Mouse (Mus musculus): Measurements from ENCODE around the gene Rpl35.

Gene Rpl35

GRCm38 (mm10) chr2:38997386-38998374, 7.7 kb downstream of the Rpl35 start, which contains the start of gene Wdr38:
Gene Wdr38 (plus strand): TSS chr2:38997476.
- peak; percentile 92 for DNase-seq (ENCODE audit: extremely low spot score, low spot score)

GRCm38 (mm10) chr2:38992452-38992851, 13.0 kb downstream of the Rpl35 start:
- DNase-seq (ENCODE audit: extremely low spot score, low spot score), result no peak

DNA sequence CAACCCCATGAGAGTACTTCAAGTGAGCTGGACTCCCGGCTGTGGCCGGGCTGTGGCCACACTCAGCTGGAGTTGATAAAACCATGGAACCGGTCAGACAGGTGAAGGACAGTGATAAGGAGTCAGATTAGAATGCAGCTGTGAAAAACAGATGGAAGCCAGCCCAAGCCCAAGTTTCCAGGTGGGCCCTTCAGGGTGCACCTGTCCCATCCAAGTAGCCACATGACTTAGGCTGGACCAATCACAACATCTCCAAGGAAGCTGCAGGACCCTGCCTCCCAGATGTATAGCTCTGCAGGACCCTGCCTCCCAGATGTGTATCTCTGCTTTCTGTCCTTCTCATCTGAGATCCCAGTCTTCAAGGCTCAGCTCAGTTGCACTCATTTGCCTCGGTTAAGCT, 13.4 kb downstream of the Rpl35 start:
- DNase-seq (ENCODE audit: extremely low spot score, low spot score), result no peak

GRCm38 (mm10) chr2:38988929-38989328, 16.5 kb downstream of the Rpl35 start:
- no peak for DNase-seq (ENCODE audit: extremely low spot score, low spot score)

GRCm38 (mm10) chr2:38987803-38988510, 17.5 kb downstream of the Rpl35 start:
- DNase-seq (ENCODE audit: extremely low spot score, low spot score), result no peak

GRCm38 (mm10) chr2:38987371-38987770, 18.1 kb downstream of the Rpl35 start:
- no peak for DNase-seq (ENCODE audit: extremely low spot score, low spot score)

DNA sequence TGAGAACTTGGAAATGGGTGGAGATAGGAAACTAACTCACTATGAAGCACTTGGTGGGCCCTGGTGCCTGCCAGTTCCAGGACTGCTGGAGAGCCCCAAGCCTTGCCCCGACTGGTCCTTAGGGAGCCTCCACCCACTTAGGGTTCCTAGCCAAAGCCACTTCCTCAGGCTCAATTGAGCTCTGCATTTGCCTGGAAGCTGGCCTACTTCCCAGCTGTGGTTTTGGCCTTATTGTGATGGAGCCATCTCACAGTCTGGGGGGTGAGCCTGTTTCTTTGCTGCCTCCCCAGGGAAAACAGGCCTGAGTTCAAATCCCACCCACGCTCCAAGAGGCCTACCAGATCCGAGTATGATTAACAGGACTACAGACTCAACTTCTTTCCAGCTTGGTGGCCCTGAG, 18.8 kb downstream of the Rpl35 start:
- no peak for DNase-seq (ENCODE audit: extremely low spot score, low spot score)

- no peak for DNase-seq (ENCODE audit: extremely low spot score, low spot score)
These were observed 22.0 kb downstream of the Rpl35 start for GRCm38 (mm10) chr2:38983456-38983855.

GRCm38 (mm10) chr2:38977837-38978236, 27.6 kb downstream of the Rpl35 start:
- DNase-seq (ENCODE audit: extremely low spot score, low spot score), result no peak

DNA sequence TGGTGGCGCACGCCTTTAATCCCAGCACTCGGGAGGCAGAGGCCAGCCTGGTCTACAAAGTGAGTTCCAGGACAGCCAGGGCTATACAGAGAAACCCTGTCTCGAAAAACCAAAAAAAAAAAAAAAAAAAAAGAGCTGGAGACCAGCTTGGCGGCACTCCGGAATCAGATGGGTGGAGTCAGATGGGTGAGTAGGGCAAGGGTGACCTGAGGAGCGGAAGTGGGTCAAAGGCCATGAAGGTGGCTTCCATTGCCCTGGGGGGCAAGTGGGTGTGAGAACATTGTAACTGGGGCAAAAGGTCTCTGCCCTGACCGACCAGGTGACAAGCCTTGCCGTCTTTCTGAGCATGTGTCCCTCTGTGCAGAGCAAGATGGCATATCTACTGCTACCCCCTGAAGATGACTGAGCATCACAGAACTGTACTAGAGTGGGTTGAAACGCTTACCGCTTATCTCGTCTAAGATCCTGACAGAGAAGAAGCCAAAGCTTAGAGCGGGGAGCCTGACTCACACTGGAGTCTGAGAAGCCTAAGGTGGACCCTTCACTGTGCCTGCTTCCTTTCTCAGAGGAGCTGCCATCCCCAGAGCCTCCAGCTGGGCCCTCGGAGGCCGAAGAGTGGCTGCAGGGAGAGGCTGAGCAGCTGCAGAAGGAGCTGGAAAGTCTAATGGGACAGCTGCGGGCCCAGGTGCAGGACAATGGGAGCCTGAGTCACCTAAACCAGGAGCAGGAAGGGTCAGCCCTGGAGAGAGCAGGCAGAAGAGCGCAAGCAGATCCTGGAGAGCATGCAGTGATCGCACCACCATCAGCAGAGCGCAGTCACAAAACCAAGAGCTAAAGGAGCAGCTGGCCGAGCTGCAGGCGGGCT, 29.3 kb downstream of the Rpl35 start:
- DNase-seq (ENCODE audit: extremely low spot score, low spot score), result no peak

DNA sequence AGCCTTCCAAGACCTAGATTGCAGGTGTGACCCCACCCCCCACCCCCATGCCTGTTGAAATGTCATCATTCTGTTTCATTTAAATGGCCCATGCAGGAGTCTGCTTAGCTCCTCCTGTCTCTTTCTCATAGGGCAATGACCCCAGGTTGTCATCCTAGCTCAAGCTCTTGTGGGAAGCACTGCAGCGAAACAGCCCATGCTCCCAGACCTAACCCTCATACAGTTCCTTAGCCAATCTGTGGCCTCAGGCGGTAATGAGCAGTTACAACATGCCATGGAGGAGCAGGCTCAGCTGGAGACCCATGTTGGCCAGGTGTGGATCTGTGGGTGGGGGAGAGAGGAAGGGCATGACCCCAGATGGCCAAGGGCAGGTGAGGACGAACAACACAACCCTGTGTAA, 30.2 kb downstream of the Rpl35 start:
- no peak for DNase-seq (ENCODE audit: extremely low spot score, low spot score)

DNA sequence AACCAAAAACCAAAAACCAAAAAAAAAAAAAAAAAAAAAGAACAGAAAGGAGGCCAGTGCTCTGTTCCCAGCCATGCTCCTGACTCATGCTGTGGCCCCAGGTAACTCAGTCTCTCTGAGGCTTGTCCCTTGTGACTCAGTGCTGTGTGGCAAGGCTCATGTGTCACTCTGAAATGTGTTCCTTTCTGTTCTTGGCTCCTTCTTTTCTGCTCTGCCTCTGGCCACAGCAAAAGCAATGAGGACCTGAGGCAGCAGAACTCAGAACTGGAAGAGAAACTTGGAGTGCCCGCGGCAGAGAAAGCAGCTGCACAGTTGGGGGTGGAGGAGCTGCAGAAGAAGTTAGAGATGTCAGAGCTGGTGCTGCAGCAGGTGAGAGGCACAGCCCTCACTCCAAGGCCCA, 31.3 kb downstream of the Rpl35 start:
- no peak for DNase-seq (ENCODE audit: extremely low spot score, low spot score)

DNA sequence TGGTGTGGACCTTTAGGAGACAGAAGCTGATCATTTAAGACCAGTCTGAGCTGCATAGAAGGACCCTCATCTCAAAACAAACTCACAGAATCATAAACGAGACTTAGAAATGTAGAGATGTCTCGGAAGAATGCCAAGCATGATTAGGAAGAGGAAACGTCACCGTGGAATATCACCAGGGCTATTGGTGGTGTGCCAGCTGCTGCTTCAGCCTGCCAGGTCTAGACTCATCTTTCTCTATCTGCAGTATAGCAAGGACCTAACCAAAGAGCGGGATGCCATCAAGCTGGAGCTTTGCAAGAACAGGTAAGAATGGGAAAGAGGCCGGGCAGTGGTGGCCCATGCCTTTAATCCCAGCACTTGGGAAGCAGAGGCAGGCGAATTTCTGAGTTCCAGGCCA, 31.7 kb downstream of the Rpl35 start:
- no peak for DNase-seq (ENCODE audit: extremely low spot score, low spot score)

DNA sequence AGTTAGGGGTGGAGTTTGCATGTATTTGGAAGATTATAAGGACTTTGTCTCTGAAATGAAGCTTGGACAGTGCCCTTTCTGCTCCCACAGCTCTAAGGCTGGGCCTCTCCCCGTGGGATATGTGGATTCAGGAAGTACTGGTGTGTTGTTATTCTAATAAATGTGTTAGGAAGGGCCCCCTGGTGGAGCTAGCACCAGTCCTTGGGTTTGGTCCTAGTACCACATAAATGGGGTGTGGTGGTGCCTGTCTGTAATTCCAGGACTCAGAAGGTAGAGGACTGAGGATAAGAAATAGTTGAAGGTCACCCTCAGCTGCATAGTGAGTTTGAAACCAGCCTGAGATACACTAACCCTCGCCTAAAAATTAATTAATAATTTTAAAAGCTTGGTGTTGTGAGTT, 32.2 kb downstream of the Rpl35 start:
- no peak for DNase-seq (ENCODE audit: extremely low spot score, low spot score)

DNA sequence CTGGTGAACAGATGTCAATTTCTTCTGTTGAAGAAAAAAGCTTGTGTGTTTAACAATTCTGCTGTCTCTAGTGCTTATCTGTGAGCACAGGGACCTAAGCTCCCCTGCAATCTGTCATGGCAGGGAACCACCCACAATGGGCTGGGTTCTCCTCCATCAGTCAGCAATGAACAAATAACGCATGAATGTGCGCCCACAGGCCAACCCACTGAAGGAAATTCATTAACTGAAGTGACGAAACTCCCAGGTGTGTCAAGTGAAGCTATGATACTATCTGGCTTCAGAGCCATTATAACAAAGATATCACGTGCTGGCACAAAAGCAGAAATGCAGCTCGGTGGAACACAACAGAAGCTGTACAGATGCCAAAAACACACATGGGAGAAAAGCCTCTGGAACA, 35.4 kb downstream of the Rpl35 start:
- DNase-seq (ENCODE audit: extremely low spot score, low spot score), result no peak

DNA sequence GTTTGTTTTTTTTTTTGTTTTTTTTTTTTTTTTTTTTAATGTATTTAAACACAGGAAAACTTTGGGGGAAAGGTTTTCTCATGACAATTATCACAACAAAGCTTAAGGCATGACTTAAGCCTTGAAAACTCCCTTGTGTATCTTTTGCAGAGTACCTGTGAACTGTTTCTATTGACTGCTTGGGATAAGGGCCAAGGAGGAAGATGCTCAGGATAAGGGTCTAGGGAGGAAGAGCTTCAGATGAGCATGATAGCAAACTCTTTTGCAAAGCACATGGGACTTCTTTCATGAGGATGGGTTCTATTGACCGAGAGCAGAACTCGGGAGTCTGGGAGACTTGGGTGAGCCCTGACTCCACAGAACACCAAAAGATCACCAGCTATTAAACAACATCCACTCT, 35.8 kb downstream of the Rpl35 start:
- no peak for DNase-seq (ENCODE audit: extremely low spot score, low spot score)

- peak; percentile 30 for DNase-seq (ENCODE audit: extremely low spot score, low spot score)
These were observed 41.2 kb downstream of the Rpl35 start for GRCm38 (mm10) chr2:38964198-38964597.

DNA sequence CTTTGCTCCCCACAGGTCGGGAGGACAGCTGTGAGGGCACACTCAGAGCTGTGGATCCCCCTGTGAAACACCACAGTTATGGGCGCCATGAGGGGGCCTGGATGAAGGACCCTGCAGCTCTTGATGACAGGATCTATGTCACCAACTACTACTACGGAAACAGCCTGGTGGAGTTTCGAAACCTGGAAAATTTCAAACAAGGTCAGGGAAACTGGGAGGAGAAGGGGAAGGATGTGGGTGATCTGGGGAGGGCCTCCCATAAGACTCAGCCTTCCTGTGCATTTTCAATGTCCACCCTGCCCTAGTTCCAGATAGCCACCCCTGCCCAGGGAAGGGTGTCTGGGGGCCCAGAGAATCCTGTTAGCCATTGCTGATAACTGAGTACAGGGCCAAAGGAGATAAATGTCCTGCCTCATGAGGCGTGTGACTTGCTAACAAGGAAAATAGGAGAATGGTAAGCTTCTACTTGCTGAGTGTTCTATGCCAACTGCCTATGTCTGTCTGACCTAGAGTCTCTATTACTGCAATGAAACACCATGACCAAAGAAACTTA, 47.7 kb downstream of the Rpl35 start:
- DNase-seq (ENCODE audit: extremely low spot score, low spot score), result no peak

GRCm38 (mm10) chr2:38956062-38956461, 49.4 kb downstream of the Rpl35 start:
- DNase-seq (ENCODE audit: extremely low spot score, low spot score), result no peak

DNA sequence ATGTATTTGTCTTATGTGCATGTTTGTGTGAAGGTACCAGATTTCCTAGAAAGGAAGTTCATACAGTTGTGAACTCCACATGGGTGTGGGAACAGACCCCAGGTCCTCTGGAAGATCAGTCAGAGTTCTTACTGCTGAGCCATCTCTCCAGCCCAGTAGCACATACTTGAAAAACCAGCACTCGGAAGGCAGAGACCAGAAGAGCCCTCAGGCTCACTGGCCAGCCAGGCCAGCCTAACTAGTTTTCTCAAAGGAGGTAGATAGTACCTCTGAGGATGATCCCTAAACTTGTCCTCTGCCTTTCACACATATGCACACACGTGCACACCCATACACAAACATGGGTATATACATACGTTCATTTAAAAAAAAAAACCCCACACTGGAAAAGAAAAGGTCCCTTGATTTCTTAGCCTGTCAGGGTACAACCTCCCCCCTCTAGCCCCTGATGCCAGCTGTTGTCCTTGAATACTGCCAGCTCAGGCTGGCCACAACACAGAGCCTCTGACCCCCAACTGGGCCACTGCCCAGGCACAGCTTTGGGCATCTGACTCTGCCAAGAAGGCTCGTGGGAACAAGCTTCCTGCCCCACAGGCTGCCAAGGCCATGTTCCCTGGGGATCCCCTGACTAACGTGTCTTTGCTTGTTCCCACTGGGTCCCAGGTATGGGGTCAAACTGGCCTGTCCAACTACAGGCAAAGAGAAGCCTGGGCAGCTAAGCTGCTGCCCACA, 52.1 kb downstream of the Rpl35 start:
- DNase-seq (ENCODE audit: extremely low spot score, low spot score), result no peak
